Comparison of ENCODE assay signal across 17 mouse cellular contexts in genomic region chr9:110877353-110877752, GRCm38 (mm10). TPM values are rescaled to one million over a fixed set of nuclear protein-coding genes. Genes with fewer than 3 reads are reported as not detected.
A peak's percentile ranks its signal among the peaks of the same experiment; 100 is the strongest.
DNase-seq lines count a peak whose midpoint lies in the region; ATAC-seq and TF ChIP-seq lines count a peak whose summit lies in the region.
"Had no signal": no experiment of that assay in that cellular context is flagged by ENCODE, and none has a peak within 500 bp of the region (broad histone marks: within the 10 kb centered on the region; RNA-seq: fewer than 3 reads in every experiment).

No protein-coding gene starts in this region.

- H3K36me3 ChIP-seq in heart, embryonic 16.5 days (ENCODE audit: control insufficient read depth, insufficient read depth): no peaks in the 10 kb centered on the region
- no peaks in the 10 kb centered on the region for H3K36me3 ChIP-seq in testis, adult 2 months (ENCODE audit: control insufficient read depth, insufficient read depth, low read length)
- H3K36me3 ChIP-seq in intestine, postnatal 0 days (ENCODE audit: control insufficient read depth, insufficient read depth): no peaks in the 10 kb centered on the region
- no peaks in the 10 kb centered on the region for H3K36me3 ChIP-seq in stomach, postnatal 0 days (ENCODE audit: control insufficient read depth, insufficient read depth, low read length)
- H3K36me3 ChIP-seq: embryonic facial prominence, embryonic 10.5 days had no signal

- H3K9me3 ChIP-seq in heart, embryonic 16.5 days (replicated peaks; ENCODE audit: control insufficient read depth, low read length): no peaks in the 10 kb centered on the region
- H3K9me3 ChIP-seq in intestine, postnatal 0 days (ENCODE audit: control insufficient read depth): no peaks in the 10 kb centered on the region
- no peaks in the 10 kb centered on the region for H3K9me3 ChIP-seq in stomach, postnatal 0 days (ENCODE audit: control insufficient read depth, low read length)
- H3K9me3 ChIP-seq: embryonic facial prominence, embryonic 10.5 days had no signal

- WGBS in heart, embryonic 16.5 days: 88% methylated on average over 1 of the region's 1 CpGs
- WGBS in intestine, postnatal 0 days: 35% methylated on average over 1 of the region's 1 CpGs
- 79% methylated on average over 1 of the region's 1 CpGs for WGBS in stomach, postnatal 0 days

- no peak for TF ChIP-seq EP300 in stomach, postnatal 0 days (optimal IDR thresholded peaks at IDR 0.05)

- no peak overlapping the region for H3K4me2 ChIP-seq in heart, embryonic 16.5 days (ENCODE audit: low read depth, low read length)
- H3K4me2 ChIP-seq in intestine, postnatal 0 days (replicated peaks; ENCODE audit: low read depth): no peak overlapping the region; the same call in 1 of the 2 replicates
- no peak overlapping the region for H3K4me2 ChIP-seq in stomach, postnatal 0 days (replicated peaks; ENCODE audit: low read depth)
- H3K4me2 ChIP-seq: lung, embryonic 14.5 days; midbrain, embryonic 11.5 days had no signal

- no peak for DNase-seq in heart, postnatal 10 days
- DNase-seq in testis, postnatal 14 days (ENCODE audit: low spot score): no peak
- DNase-seq in stomach, postnatal 0 days (ENCODE audit: low spot score): no peak
- no peak for DNase-seq in cerebellum, postnatal 36 days
- DNase-seq: cerebellum, adult 9-11 months; lung, embryonic 14.5 days; right cerebral cortex, postnatal 4 days had no signal

- peak overlapping the region; percentile 81 for H3K27ac ChIP-seq in heart, embryonic 16.5 days (ENCODE audit: low read length)
- peak overlapping the region; percentile 66 for H3K27ac ChIP-seq in testis, adult 2 months (ENCODE audit: control insufficient read depth, insufficient read depth, low read depth, low read length)
- peak overlapping the region; percentile 66 for H3K27ac ChIP-seq in intestine, postnatal 0 days (ENCODE audit: low read depth, low read length)
- peak overlapping the region; percentile 9; the same call in 1 of the 2 replicates for H3K27ac ChIP-seq in stomach, postnatal 0 days (replicated peaks)
- H3K27ac ChIP-seq: embryonic facial prominence, embryonic 10.5 days had no signal

- H3K4me1 ChIP-seq in heart, embryonic 16.5 days (ENCODE audit: control insufficient read depth, insufficient read depth, low read length): peaks cover 34% of the 10 kb centered on the region
- H3K4me1 ChIP-seq in testis, adult 2 months (ENCODE audit: control insufficient read depth, insufficient read depth, low read length): peaks cover 37% of the 10 kb centered on the region
- peaks cover 14% of the 10 kb centered on the region for H3K4me1 ChIP-seq in intestine, postnatal 0 days (replicated peaks; ENCODE audit: control insufficient read depth, insufficient read depth, low read length)
- H3K4me1 ChIP-seq in stomach, postnatal 0 days (replicated peaks; ENCODE audit: control insufficient read depth, insufficient read depth): peaks cover 5% of the 10 kb centered on the region

- intact Hi-C loops in heart, postnatal 10 days (cut with DNase I): no loop called here

- TF ChIP-seq CTCF in testis, adult 2 months (IDR thresholded peaks at IDR 0.05; ENCODE audit: control insufficient read depth, insufficient read depth, insufficient replicate concordance, low read depth, low read length): no peak
- TF ChIP-seq CTCF in intestine, postnatal 0 days (IDR thresholded peaks at IDR 0.05; ENCODE audit: low read depth): no peak
- no peak for TF ChIP-seq CTCF in stomach, postnatal 0 days (IDR thresholded peaks at IDR 0.05; ENCODE audit: low read depth)

- H3K9ac ChIP-seq in heart, embryonic 16.5 days (ENCODE audit: low read length): no peak overlapping the region
- no peak overlapping the region for H3K9ac ChIP-seq in intestine, postnatal 0 days (ENCODE audit: low read depth, low read length)
- H3K9ac ChIP-seq in stomach, postnatal 0 days (ENCODE audit: low read length): no peak overlapping the region
- H3K9ac ChIP-seq: lung, embryonic 14.5 days had no signal

- no peak for ATAC-seq in heart, embryonic 16.5 days (replicated peaks; ENCODE audit: extremely low read depth, insufficient read depth, low FRiP score)
- ATAC-seq in intestine, postnatal 0 days: 0 out of 2 replicates have a peak, but pooled peaks have one; percentile 4
- ATAC-seq in stomach, postnatal 0 days (ENCODE audit: low FRiP score, low TSS enrichment): no peak
- no peak for ATAC-seq in megakaryocyte-erythroid progenitor cell, adult 5-6 weeks (replicated peaks; ENCODE audit: low FRiP score, low TSS enrichment, poor library complexity, severe bottlenecking)

- H3K4me3 ChIP-seq in heart, embryonic 16.5 days (ENCODE audit: low read length): no peak overlapping the region
- no peak overlapping the region for H3K4me3 ChIP-seq in testis, adult 2 months (ENCODE audit: control insufficient read depth, low read depth, low read length)
- H3K4me3 ChIP-seq in intestine, postnatal 0 days (ENCODE audit: low read depth, low read length): no peak overlapping the region
- no peak overlapping the region for H3K4me3 ChIP-seq in stomach, postnatal 0 days (ENCODE audit: low read depth, low read length)
- H3K4me3 ChIP-seq: embryonic facial prominence, embryonic 10.5 days had no signal

- TF ChIP-seq POLR2A in testis, adult 2 months (IDR thresholded peaks at IDR 0.05; ENCODE audit: control insufficient read depth, low read depth, low read length): no peak

- peaks cover 13% of the 10 kb centered on the region for H3K27me3 ChIP-seq in heart, embryonic 16.5 days (ENCODE audit: control insufficient read depth, insufficient read depth, low read length)
- no peaks in the 10 kb centered on the region for H3K27me3 ChIP-seq in testis, adult 2 months (ENCODE audit: control insufficient read depth, insufficient read depth, low read length)
- H3K27me3 ChIP-seq in intestine, postnatal 0 days (replicated peaks; ENCODE audit: control insufficient read depth, insufficient read depth, low read length): no peaks in the 10 kb centered on the region
- H3K27me3 ChIP-seq in stomach, postnatal 0 days (ENCODE audit: control insufficient read depth, insufficient read depth, low read length): no peaks in the 10 kb centered on the region

RNA-seq across cellular contexts. Expression of gene Als2cl, which starts 2.3 kb away (rescaled TPM):
- 3.1 and 4.4 TPM in 2 replicates for polyA plus RNA-seq in heart, embryonic 16.5 days (2015; fragmentation: Nextera tagmentation; extraction: Ambion mirVana)
- total RNA-seq in heart, postnatal 10 days (2021): 10 to 100 TPM; 19.6 to 20.4 TPM
- polyA plus RNA-seq in testis, adult 2 months (2012; rRNA removed): 4.1 and 4.8 TPM in 2 replicates
- 7.6 and 8.3 TPM in 2 replicates for polyA plus RNA-seq in intestine, postnatal 0 days (2015; fragmentation: Nextera tagmentation; extraction: Ambion mirVana)
- polyA plus RNA-seq in stomach, postnatal 0 days (2015; fragmentation: Nextera tagmentation; extraction: Ambion mirVana): 5.5 and 6.1 TPM in 2 replicates
- 3.7 TPM in 1 of 2 replicates, not detected in the other for total RNA-seq in megakaryocyte-erythroid progenitor cell, adult 5-6 weeks (2014; fragmentation: Nextera tagmentation)
- total RNA-seq in megakaryocyte-erythroid progenitor cell, adult 5-6 weeks (2017): 0.66 and 1.0 TPM in 2 replicates

RNA-seq across cellular contexts. Expression of gene Tmie, which starts 2.6 kb away (rescaled TPM):
- polyA plus RNA-seq in heart, embryonic 16.5 days (2015; fragmentation: Nextera tagmentation; extraction: Ambion mirVana): 1.2 and 1.7 TPM in 2 replicates
- total RNA-seq in heart, postnatal 10 days (2021): under 1 TPM; 0.69 to 0.74 TPM
- polyA plus RNA-seq in testis, adult 2 months (2012; rRNA removed): 0.96 and 1.8 TPM in 2 replicates
- polyA plus RNA-seq in intestine, postnatal 0 days (2015; fragmentation: Nextera tagmentation; extraction: Ambion mirVana): 10.0 and 11.2 TPM in 2 replicates
- 1.5 and 1.6 TPM in 2 replicates for polyA plus RNA-seq in stomach, postnatal 0 days (2015; fragmentation: Nextera tagmentation; extraction: Ambion mirVana)
- total RNA-seq in megakaryocyte-erythroid progenitor cell, adult 5-6 weeks (2014; fragmentation: Nextera tagmentation): 0.94 TPM in 1 of 2 replicates, not detected in the other
- total RNA-seq in megakaryocyte-erythroid progenitor cell, adult 5-6 weeks (2017): 0.88 TPM in 1 of 2 replicates, not detected in the other

RNA-seq across cellular contexts. Expression of gene Prss50, which starts 19.6 kb away (rescaled TPM):
- not detected in 2 replicates for polyA plus RNA-seq in heart, embryonic 16.5 days (2015; fragmentation: Nextera tagmentation; extraction: Ambion mirVana)
- not detected for total RNA-seq in heart, postnatal 10 days (2021)
- polyA plus RNA-seq in testis, adult 2 months (2012; rRNA removed): 52.9 and 82.3 TPM in 2 replicates
- 0.31 and 0.35 TPM in 2 replicates for polyA plus RNA-seq in intestine, postnatal 0 days (2015; fragmentation: Nextera tagmentation; extraction: Ambion mirVana)
- polyA plus RNA-seq in stomach, postnatal 0 days (2015; fragmentation: Nextera tagmentation; extraction: Ambion mirVana): 0.10 and 0.18 TPM in 2 replicates
- total RNA-seq in megakaryocyte-erythroid progenitor cell, adult 5-6 weeks (2014; fragmentation: Nextera tagmentation): 37.4 and 42.3 TPM in 2 replicates
- 16.5 and 28.2 TPM in 2 replicates for total RNA-seq in megakaryocyte-erythroid progenitor cell, adult 5-6 weeks (2017)
- total RNA-seq: gastrocnemius, adult 8-10 months; hematopoietic stem cell, adult 5-6 weeks; left cerebral cortex, postnatal 14 days had no signal
- polyA plus RNA-seq: lung, embryonic 14.5 days had no signal

RNA-seq across cellular contexts. Expression of gene Prss46, which starts 33.0 kb away (rescaled TPM):
- not detected in 2 replicates for polyA plus RNA-seq in heart, embryonic 16.5 days (2015; fragmentation: Nextera tagmentation; extraction: Ambion mirVana)
- not detected for total RNA-seq in heart, postnatal 10 days (2021)
- polyA plus RNA-seq in testis, adult 2 months (2012; rRNA removed): 130 and 134 TPM in 2 replicates
- polyA plus RNA-seq in intestine, postnatal 0 days (2015; fragmentation: Nextera tagmentation; extraction: Ambion mirVana): not detected in 2 replicates
- polyA plus RNA-seq in stomach, postnatal 0 days (2015; fragmentation: Nextera tagmentation; extraction: Ambion mirVana): not detected in 2 replicates
- total RNA-seq in megakaryocyte-erythroid progenitor cell, adult 5-6 weeks (2014; fragmentation: Nextera tagmentation): not detected in 2 replicates
- total RNA-seq in megakaryocyte-erythroid progenitor cell, adult 5-6 weeks (2017): not detected in 2 replicates
- total RNA-seq: gastrocnemius, adult 8-10 months; hematopoietic stem cell, adult 5-6 weeks; left cerebral cortex, postnatal 14 days had no signal
- polyA plus RNA-seq: embryonic facial prominence, embryonic 10.5 days; forebrain, embryonic 11.5 days; lung, embryonic 14.5 days had no signal

RNA-seq across cellular contexts. Expression of gene Fam240a, which starts 39.3 kb away (rescaled TPM):
- not detected in 2 replicates for polyA plus RNA-seq in heart, embryonic 16.5 days (2015; fragmentation: Nextera tagmentation; extraction: Ambion mirVana)
- not detected for total RNA-seq in heart, postnatal 10 days (2021)
- polyA plus RNA-seq in testis, adult 2 months (2012; rRNA removed): not detected in 2 replicates
- not detected in 2 replicates for polyA plus RNA-seq in intestine, postnatal 0 days (2015; fragmentation: Nextera tagmentation; extraction: Ambion mirVana)
- not detected in 2 replicates for polyA plus RNA-seq in stomach, postnatal 0 days (2015; fragmentation: Nextera tagmentation; extraction: Ambion mirVana)
- total RNA-seq in megakaryocyte-erythroid progenitor cell, adult 5-6 weeks (2014; fragmentation: Nextera tagmentation): not detected in 2 replicates
- not detected in 2 replicates for total RNA-seq in megakaryocyte-erythroid progenitor cell, adult 5-6 weeks (2017)
- total RNA-seq: hematopoietic stem cell, adult 5-6 weeks; left cerebral cortex, postnatal 14 days had no signal
- polyA plus RNA-seq: embryonic facial prominence, embryonic 10.5 days; forebrain, embryonic 11.5 days; lung, embryonic 14.5 days; midbrain, embryonic 11.5 days had no signal

Comparison
In these comparisons a context has a peak if more than half of its experiments do, and no peak if none do; other contexts are left out.
1. H3K27ac ChIP-seq: peak in every context shown above with its lines; median percentile 81 in heart, embryonic 16.5 days; 66 in testis, adult 2 months; 66 in intestine, postnatal 0 days; 9 in stomach, postnatal 0 days.
2. RNA of gene Prss50, which starts 19.6 kb away (polyA plus RNA-seq): 52.9 to 82.3 TPM in testis, adult 2 months; 0.31 to 0.35 TPM in intestine, postnatal 0 days, 0.10 to 0.18 TPM in stomach, postnatal 0 days and not detected in heart, embryonic 16.5 days; every median in the first group is over 10 times any median in the second.